Mouse (Mus musculus) megakaryocyte, adult 5-6 weeks (primary cell): ENCODE data around the gene Ltbp3. TPM values are rescaled to one million over a fixed set of nuclear protein-coding genes. Genes with fewer than 3 reads are reported as not detected.
A peak's percentile ranks its signal among the peaks of the same experiment; 100 is the strongest.
"Not testable (repeated sequence)": the region's sequence is repeated elsewhere in the genome, so short reads cannot be mapped to it uniquely, and the experiment has no call there.

Experiments used
- ATAC-seq: 2 replicates; pipeline ENCODE4 v1.8.0; 2016; ENCODE audit warnings: mild to moderate bottlenecking, inconsistent platforms; ENCODE audit not compliant: poor library complexity, severe bottlenecking
- total RNA-seq, 2 experiments: library from RNA; stranded (forward) in 1 of 2; stranded (reverse) in 1 of 2; fragments of 153-499, 151-499 nt in 1 of 2; fragments of 221-1000, 200-1000 nt in 1 of 2; gene quantifications; 2 replicates each; pipeline versions ENCODE4 v1.2.3 to v1.2.4; 2015 to 2017

Gene Ltbp3
- total RNA-seq, 2 experiments from 2014 or later, result 0.18 to 1.5 TPM

GRCm38 (mm10) chr19:5788620-5789019, 47.9 kb downstream of the Ltbp3 start:
- no peak for ATAC-seq

- no peak for ATAC-seq
Observed at GRCm38 (mm10) chr19:5789066-5789465, 48.4 kb downstream of the Ltbp3 start.

- no peak for ATAC-seq
Observed at GRCm38 (mm10) chr19:5791329-5791728, 50.6 kb downstream of the Ltbp3 start.

GRCm38 (mm10) chr19:5793116-5793515, 52.4 kb downstream of the Ltbp3 start:
- peak; percentile 59 for ATAC-seq

- not testable (repeated sequence) for ATAC-seq
Observed at GRCm38 (mm10) chr19:5793917-5794770, 53.4 kb downstream of the Ltbp3 start.

- peak; percentile 26 for ATAC-seq
Observed at GRCm38 (mm10) chr19:5794771-5795576, 54.3 kb downstream of the Ltbp3 start.

- no peak for ATAC-seq
Observed at GRCm38 (mm10) chr19:5795668-5796572, 55.2 kb downstream of the Ltbp3 start.

GRCm38 (mm10) chr19:5796573-5797111, 55.9 kb downstream of the Ltbp3 start:
- no peak for ATAC-seq

- ATAC-seq, result no peak
Observed at GRCm38 (mm10) chr19:5797381-5798111, 56.8 kb downstream of the Ltbp3 start.

GRCm38 (mm10) chr19:5798700-5799479, 58.2 kb downstream of the Ltbp3 start:
- ATAC-seq, result no peak

- ATAC-seq, result no peak
Observed at GRCm38 (mm10) chr19:5799566-5800349, 59.1 kb downstream of the Ltbp3 start.

GRCm38 (mm10) chr19:5800350-5800631, 59.6 kb downstream of the Ltbp3 start:
- no peak for ATAC-seq

GRCm38 (mm10) chr19:5800632-5801431, 60.1 kb downstream of the Ltbp3 start:
- no peak for ATAC-seq

GRCm38 (mm10) chr19:5801432-5801964, 60.8 kb downstream of the Ltbp3 start:
- ATAC-seq, result no peak

GRCm38 (mm10) chr19:5802011-5802786, 61.5 kb downstream of the Ltbp3 start:
- peak; percentile 56 for ATAC-seq

GRCm38 (mm10) chr19:5802787-5803040, 62.0 kb downstream of the Ltbp3 start:
- ATAC-seq, result no peak
